20 mouse cellular contexts compared by ENCODE assay signal in the genomic region with DNA sequence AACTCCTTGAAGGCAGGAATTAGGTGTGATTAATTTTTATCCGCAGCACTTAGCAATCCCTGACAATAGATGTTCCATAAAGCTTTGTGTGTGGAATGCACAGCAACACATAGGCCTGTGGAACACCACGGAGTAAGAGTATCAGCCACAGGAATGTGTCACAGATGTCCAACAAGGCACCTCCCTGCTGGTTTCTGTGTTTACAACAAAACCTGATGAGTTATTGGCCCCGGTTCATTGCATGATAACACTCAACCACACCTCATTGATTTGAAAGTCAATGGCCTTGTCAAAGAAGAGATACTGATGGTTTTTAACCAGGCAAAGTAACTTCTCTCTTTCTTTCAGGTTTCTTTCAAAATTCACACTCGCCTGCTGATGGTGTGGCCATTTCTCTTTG.
DNase-seq lines count a peak whose midpoint lies in the region; ATAC-seq and TF ChIP-seq lines count a peak whose summit lies in the region.
"Had no signal": no experiment of that assay in that cellular context is flagged by ENCODE, and none has a peak within 500 bp of the region (broad histone marks: within the 10 kb centered on the region; RNA-seq: fewer than 3 reads in every experiment).

No protein-coding gene starts in this region.

- H3K27me3 ChIP-seq in kidney, postnatal 0 days (ENCODE audit: insufficient read depth, low read length), result no peaks in the 10 kb centered on the region
- no peaks in the 10 kb centered on the region for H3K27me3 ChIP-seq in kidney, embryonic 16.5 days (ENCODE audit: insufficient read depth, low read length)
- H3K27me3 ChIP-seq in forebrain, embryonic 16.5 days (replicated peaks; ENCODE audit: control insufficient read depth, insufficient read depth, low read length), result no peaks in the 10 kb centered on the region
- H3K27me3 ChIP-seq: embryonic facial prominence, embryonic 13.5 days; embryonic facial prominence, embryonic 15.5 days; forebrain, embryonic 13.5 days; forebrain, embryonic 15.5 days had no signal

- no peaks in the 10 kb centered on the region for H3K36me3 ChIP-seq in kidney, postnatal 0 days (ENCODE audit: insufficient read depth, low read length)
- no peaks in the 10 kb centered on the region for H3K36me3 ChIP-seq in kidney, embryonic 16.5 days (ENCODE audit: insufficient read depth, low read length)
- H3K36me3 ChIP-seq in ES-E14 (ENCODE audit: control insufficient read depth, insufficient read depth, low read length, poor library complexity, severe bottlenecking), result no peaks in the 10 kb centered on the region
- no peaks in the 10 kb centered on the region for H3K36me3 ChIP-seq in forebrain, embryonic 16.5 days (ENCODE audit: control insufficient read depth, insufficient read depth)
- H3K36me3 ChIP-seq: embryonic facial prominence, embryonic 13.5 days; embryonic facial prominence, embryonic 15.5 days; forebrain, embryonic 15.5 days had no signal

- H3K9me3 ChIP-seq in kidney, postnatal 0 days (replicated peaks; ENCODE audit: low read length), result no peaks in the 10 kb centered on the region
- H3K9me3 ChIP-seq in kidney, embryonic 16.5 days (ENCODE audit: low read length), result no peaks in the 10 kb centered on the region
- no peaks in the 10 kb centered on the region; the same call in 1 of the 2 replicates for H3K9me3 ChIP-seq in ES-E14 (ENCODE audit: control insufficient read depth, insufficient read depth, low read depth, low read length)
- no peaks in the 10 kb centered on the region for H3K9me3 ChIP-seq in forebrain, embryonic 16.5 days (ENCODE audit: control insufficient read depth, low read length)
- H3K9me3 ChIP-seq: embryonic facial prominence, embryonic 13.5 days; embryonic facial prominence, embryonic 15.5 days; forebrain, embryonic 13.5 days; forebrain, embryonic 15.5 days had no signal

- peak; percentile 4 for DNase-seq in kidney, postnatal 0 days (ENCODE audit: low spot score)
- DNase-seq in ES-E14 (ENCODE audit: low read depth, low spot score) (peak; percentile 2), ZHBTc4 (ENCODE audit: low read depth, low spot score) (peak; percentile 72)
- DNase-seq: adrenal gland, adult 2 months; adrenal gland, postnatal 10 days; adrenal gland, postnatal 25 days; cerebellum, adult 11 months; cerebellum, adult 18-20 months; cerebellum, adult 8-10 months; cerebellum, adult 9-11 months; cerebellum, postnatal 14 days; cerebellum, postnatal 36 days; embryo, embryonic 11 days had no signal

- in situ Hi-C loops in ES-E14 (cut with MboI; ENCODE audit: low sequenced_read_pairs in 2 of 2, unreplicated experiment in 2 of 2), result no loop called here

- H3K4me3 ChIP-seq in kidney, postnatal 0 days (replicated peaks; ENCODE audit: low read depth, low read length), result no peak overlapping the region
- H3K4me3 ChIP-seq in kidney, embryonic 16.5 days (ENCODE audit: low read length), result no peak overlapping the region
- H3K4me3 ChIP-seq in ES-E14 (ENCODE audit: insufficient read depth in 1 of 2, low read depth in 1 of 2, low read length in 2 of 2, poor library complexity in 1 of 2, severe bottlenecking in 1 of 2), result no peak overlapping the region
- no peak overlapping the region for H3K4me3 ChIP-seq in forebrain, embryonic 16.5 days (replicated peaks; ENCODE audit: low read length)
- H3K4me3 ChIP-seq: embryonic facial prominence, embryonic 13.5 days; embryonic facial prominence, embryonic 15.5 days; forebrain, embryonic 13.5 days; forebrain, embryonic 15.5 days had no signal

- WGBS in kidney, postnatal 0 days, result 63% methylated on average over 4 of the region's 4 CpGs
- 65% methylated on average over 4 of the region's 4 CpGs for WGBS in kidney, embryonic 16.5 days
- WGBS in forebrain, embryonic 16.5 days, result 83% methylated on average over 4 of the region's 4 CpGs

- no peak for TF ChIP-seq CTCF in kidney, postnatal 0 days (IDR thresholded peaks at IDR 0.05; ENCODE audit: low read depth)

- no peak for ATAC-seq in kidney, postnatal 0 days (replicated peaks; ENCODE audit: low FRiP score, low read depth)
- no peak for ATAC-seq in kidney, embryonic 16.5 days (ENCODE audit: low FRiP score, low TSS enrichment)
- ATAC-seq in forebrain, embryonic 16.5 days, result no peak
- no peak for ATAC-seq in monocyte, adult 5-6 weeks (replicated peaks; ENCODE audit: insufficient number of reproducible peaks, low FRiP score, low TSS enrichment, poor library complexity, severe bottlenecking)
- ATAC-seq: forebrain, embryonic 13.5 days; forebrain, embryonic 15.5 days had no signal

- no peak overlapping the region for H3K27ac ChIP-seq in kidney, postnatal 0 days
- no peak overlapping the region for H3K27ac ChIP-seq in kidney, embryonic 16.5 days (ENCODE audit: low read length)
- H3K27ac ChIP-seq in ES-E14 (ENCODE audit: insufficient read depth, low read depth, low read length, poor library complexity, severe bottlenecking), result no peak overlapping the region
- H3K27ac ChIP-seq in forebrain, embryonic 16.5 days (ENCODE audit: low read length), result no peak overlapping the region
- H3K27ac ChIP-seq: embryonic facial prominence, embryonic 13.5 days; embryonic facial prominence, embryonic 15.5 days; forebrain, embryonic 13.5 days; forebrain, embryonic 15.5 days had no signal

- no peaks in the 10 kb centered on the region for H3K4me1 ChIP-seq in kidney, postnatal 0 days (replicated peaks; ENCODE audit: insufficient read depth, low read length)
- no peaks in the 10 kb centered on the region for H3K4me1 ChIP-seq in kidney, embryonic 16.5 days (ENCODE audit: insufficient read depth, low read length)
- no peaks in the 10 kb centered on the region for H3K4me1 ChIP-seq in ES-E14 (ENCODE audit: control insufficient read depth in 2 of 2, insufficient read depth in 2 of 2, low read length in 2 of 2, poor library complexity in 1 of 2)
- no peaks in the 10 kb centered on the region for H3K4me1 ChIP-seq in forebrain, embryonic 16.5 days (replicated peaks; ENCODE audit: control insufficient read depth, insufficient read depth, low read length)
- H3K4me1 ChIP-seq: embryonic facial prominence, embryonic 13.5 days; embryonic facial prominence, embryonic 15.5 days; forebrain, embryonic 13.5 days; forebrain, embryonic 15.5 days had no signal

- no peak overlapping the region for H3K4me2 ChIP-seq in kidney, postnatal 0 days (ENCODE audit: low read length)
- H3K4me2 ChIP-seq in kidney, embryonic 16.5 days (replicated peaks; ENCODE audit: low read depth, low read length), result no peak overlapping the region
- no peak overlapping the region for H3K4me2 ChIP-seq in forebrain, embryonic 16.5 days (ENCODE audit: low read length)
- H3K4me2 ChIP-seq: embryonic facial prominence, embryonic 13.5 days; embryonic facial prominence, embryonic 15.5 days; forebrain, embryonic 13.5 days; forebrain, embryonic 15.5 days had no signal

- H3K9ac ChIP-seq in kidney, postnatal 0 days (ENCODE audit: low read depth, low read length), result no peak overlapping the region
- H3K9ac ChIP-seq in kidney, embryonic 16.5 days (replicated peaks; ENCODE audit: low read length), result no peak overlapping the region
- no peak overlapping the region for H3K9ac ChIP-seq in ES-E14 (ENCODE audit: insufficient read depth, low read depth, low read length, poor library complexity, severe bottlenecking)
- no peak overlapping the region for H3K9ac ChIP-seq in forebrain, embryonic 16.5 days (replicated peaks; ENCODE audit: low read depth, low read length)
- H3K9ac ChIP-seq: embryonic facial prominence, embryonic 13.5 days; embryonic facial prominence, embryonic 15.5 days; forebrain, embryonic 13.5 days; forebrain, embryonic 15.5 days had no signal

TF ChIP-seq in ES-E14, 5 proteins besides CTCF, POLR2A, EP300 and RAD21:
- TF ChIP-seq CHD2 (IDR thresholded peaks at IDR 0.05; ENCODE audit: low read depth, low read length) (no peak), ZNF384 (IDR thresholded peaks at IDR 0.05; ENCODE audit: low read depth, low read length) (no peak), ZC3H11A (IDR thresholded peaks at IDR 0.05; ENCODE audit: borderline replicate concordance, low read depth, low read length) (no peak), MAFK (IDR thresholded peaks at IDR 0.05; ENCODE audit: insufficient read depth, low read depth, low read length) (no peak), HCFC1 (IDR thresholded peaks at IDR 0.05; ENCODE audit: borderline replicate concordance, insufficient read depth, low read length) (no peak)

Comparison
In these comparisons a context has a peak if more than half of its experiments do, and no peak if none do; other contexts are left out.
1. DNase-seq: peak in every context shown above with its lines; median percentile 72 in ZHBTc4; 4 in kidney, postnatal 0 days; 2 in ES-E14.